Mouse (Mus musculus): Measurements from ENCODE around the gene Tdp2. TPM values are rescaled to one million over a fixed set of nuclear protein-coding genes. Genes with fewer than 3 reads are reported as not detected.

The Tdp2 gene
- polyA plus RNA-seq, 1 experiment from 2014 or later, result 22.0 TPM

- H3K4me2 ChIP-seq (replicated peaks; ENCODE audit: low read depth), result peak within 1 kb of the TSS; percentile 71
- 15% methylated on average over 40 of the region's 40 CpGs for WGBS
- H3K9ac ChIP-seq (ENCODE audit: low read length), result peak within 1 kb of the TSS; percentile 31
- no peaks in the 10 kb centered on the region for H3K36me3 ChIP-seq (ENCODE audit: control insufficient read depth, insufficient read depth, low read length)
- no peaks in the 10 kb centered on the region for H3K4me1 ChIP-seq (replicated peaks; ENCODE audit: control insufficient read depth, insufficient read depth)
- H3K9me3 ChIP-seq (ENCODE audit: control insufficient read depth, low read length), result no peaks in the 10 kb centered on the region
- ATAC-seq (ENCODE audit: low FRiP score, low TSS enrichment) (peak; percentile 78), DNase-seq (ENCODE audit: low spot score) (peak; percentile 61)
- no peak within 1 kb of the TSS for H3K27ac ChIP-seq (replicated peaks)
- no peak for TF ChIP-seq CTCF (IDR thresholded peaks at IDR 0.05; ENCODE audit: low read depth)
- TF ChIP-seq EP300 (optimal IDR thresholded peaks at IDR 0.05), result no peak
- H3K4me3 ChIP-seq (ENCODE audit: low read depth, low read length), result peak within 1 kb of the TSS; percentile 33
- H3K27me3 ChIP-seq (ENCODE audit: control insufficient read depth, insufficient read depth, low read length), result no peaks in the 10 kb centered on the region
Measured at GRCm38 (mm10) chr13:24844983-24845955, 13.8 kb downstream of the Tdp2 start, which contains the start of gene D130043K22Rik. TSS of gene D130043K22Rik (plus strand) at chr13:24845135.

GRCm38 (mm10) chr13:24849318-24849717, 17.8 kb downstream of the Tdp2 start:
- H3K4me2 ChIP-seq (replicated peaks; ENCODE audit: low read depth), result no peak overlapping the region
- H3K9me3 ChIP-seq (ENCODE audit: control insufficient read depth, low read length), result no peaks in the 10 kb centered on the region
- no peak overlapping the region for H3K4me3 ChIP-seq (ENCODE audit: low read depth, low read length)
- no peaks in the 10 kb centered on the region for H3K36me3 ChIP-seq (ENCODE audit: control insufficient read depth, insufficient read depth, low read length)
- DNase-seq (ENCODE audit: low spot score), result peak; percentile 32
- H3K4me1 ChIP-seq (replicated peaks; ENCODE audit: control insufficient read depth, insufficient read depth), result no peaks in the 10 kb centered on the region
- WGBS, result 62% methylated on average over 4 of the region's 4 CpGs
- H3K27me3 ChIP-seq (ENCODE audit: control insufficient read depth, insufficient read depth, low read length), result no peaks in the 10 kb centered on the region
- peak overlapping the region; percentile 45; the same call in 1 of the 2 replicates for H3K27ac ChIP-seq (replicated peaks)
- no peak for TF ChIP-seq EP300 (optimal IDR thresholded peaks at IDR 0.05)
- no peak for TF ChIP-seq CTCF (IDR thresholded peaks at IDR 0.05; ENCODE audit: low read depth)
- ATAC-seq (ENCODE audit: low FRiP score, low TSS enrichment), result peak; percentile 86
- H3K9ac ChIP-seq (ENCODE audit: low read length), result no peak overlapping the region

- Histone ChIP-seq H3K27ac (replicated peaks) (no peak overlapping the region), H3K36me3 (ENCODE audit: control insufficient read depth, insufficient read depth, low read length) (no peaks in the 10 kb centered on the region), H3K4me3 (ENCODE audit: low read depth, low read length) (no peak overlapping the region), H3K27me3 (ENCODE audit: control insufficient read depth, insufficient read depth, low read length) (no peaks in the 10 kb centered on the region), H3K4me2 (replicated peaks; ENCODE audit: low read depth) (no peak overlapping the region), H3K9me3 (ENCODE audit: control insufficient read depth, low read length) (no peaks in the 10 kb centered on the region), H3K9ac (ENCODE audit: low read length) (no peak overlapping the region), H3K4me1 (replicated peaks; ENCODE audit: control insufficient read depth, insufficient read depth) (no peaks in the 10 kb centered on the region)
- 84% methylated on average over 2 of the region's 2 CpGs for WGBS
- TF ChIP-seq CTCF (IDR thresholded peaks at IDR 0.05; ENCODE audit: low read depth) (no peak), EP300 (optimal IDR thresholded peaks at IDR 0.05) (no peak)
- DNase-seq (ENCODE audit: low spot score) (no peak), ATAC-seq (ENCODE audit: low FRiP score, low TSS enrichment) (no peak)
Measured at GRCm38 (mm10) chr13:24851989-24852388, 20.5 kb downstream of the Tdp2 start.

GRCm38 (mm10) chr13:24852570-24852969, 21.1 kb downstream of the Tdp2 start:
- H3K4me2 ChIP-seq (replicated peaks; ENCODE audit: low read depth), result no peak overlapping the region
- ATAC-seq (ENCODE audit: low FRiP score, low TSS enrichment), result peak; percentile 84
- TF ChIP-seq EP300 (optimal IDR thresholded peaks at IDR 0.05) (no peak), CTCF (IDR thresholded peaks at IDR 0.05; ENCODE audit: low read depth) (no peak)
- no peak overlapping the region for H3K27ac ChIP-seq (replicated peaks)
- no peaks in the 10 kb centered on the region for H3K4me1 ChIP-seq (replicated peaks; ENCODE audit: control insufficient read depth, insufficient read depth)
- no peak overlapping the region for H3K4me3 ChIP-seq (ENCODE audit: low read depth, low read length)
- no peak overlapping the region for H3K9ac ChIP-seq (ENCODE audit: low read length)
- no peaks in the 10 kb centered on the region for H3K9me3 ChIP-seq (ENCODE audit: control insufficient read depth, low read length)
- no peaks in the 10 kb centered on the region for H3K27me3 ChIP-seq (ENCODE audit: control insufficient read depth, insufficient read depth, low read length)
- DNase-seq (ENCODE audit: low spot score), result no peak
- WGBS, result 68% methylated on average over 3 of the region's 3 CpGs
- H3K36me3 ChIP-seq (ENCODE audit: control insufficient read depth, insufficient read depth, low read length), result no peaks in the 10 kb centered on the region

- no peaks in the 10 kb centered on the region for H3K27me3 ChIP-seq (ENCODE audit: control insufficient read depth, insufficient read depth, low read length)
- H3K4me1 ChIP-seq (replicated peaks; ENCODE audit: control insufficient read depth, insufficient read depth), result no peaks in the 10 kb centered on the region
- H3K4me2 ChIP-seq (replicated peaks; ENCODE audit: low read depth), result no peak overlapping the region
- no peaks in the 10 kb centered on the region for H3K9me3 ChIP-seq (ENCODE audit: control insufficient read depth, low read length)
- H3K36me3 ChIP-seq (ENCODE audit: control insufficient read depth, insufficient read depth, low read length), result no peaks in the 10 kb centered on the region
- no peak for TF ChIP-seq EP300 (optimal IDR thresholded peaks at IDR 0.05)
- no peak for TF ChIP-seq CTCF (IDR thresholded peaks at IDR 0.05; ENCODE audit: low read depth)
- no peak overlapping the region for H3K4me3 ChIP-seq (ENCODE audit: low read depth, low read length)
- H3K27ac ChIP-seq (replicated peaks), result no peak overlapping the region
- ATAC-seq (ENCODE audit: low FRiP score, low TSS enrichment) (no peak), DNase-seq (ENCODE audit: low spot score) (no peak)
- H3K9ac ChIP-seq (ENCODE audit: low read length), result no peak overlapping the region
Measured at GRCm38 (mm10) chr13:24859115-24859514, 27.6 kb downstream of the Tdp2 start.

GRCm38 (mm10) chr13:24861084-24861483, 29.6 kb downstream of the Tdp2 start:
- no peaks in the 10 kb centered on the region for H3K9me3 ChIP-seq (ENCODE audit: control insufficient read depth, low read length)
- no peaks in the 10 kb centered on the region for H3K4me1 ChIP-seq (replicated peaks; ENCODE audit: control insufficient read depth, insufficient read depth)
- ATAC-seq (ENCODE audit: low FRiP score, low TSS enrichment) (no peak), DNase-seq (ENCODE audit: low spot score) (no peak)
- H3K9ac ChIP-seq (ENCODE audit: low read length), result no peak overlapping the region
- H3K4me2 ChIP-seq (replicated peaks; ENCODE audit: low read depth), result no peak overlapping the region
- no peak overlapping the region for H3K4me3 ChIP-seq (ENCODE audit: low read depth, low read length)
- TF ChIP-seq CTCF (IDR thresholded peaks at IDR 0.05; ENCODE audit: low read depth), result no peak
- H3K36me3 ChIP-seq (ENCODE audit: control insufficient read depth, insufficient read depth, low read length), result no peaks in the 10 kb centered on the region
- no peak overlapping the region for H3K27ac ChIP-seq (replicated peaks)
- H3K27me3 ChIP-seq (ENCODE audit: control insufficient read depth, insufficient read depth, low read length), result no peaks in the 10 kb centered on the region
- WGBS, result 74% methylated on average over 12 of the region's 12 CpGs
